Mouse (Mus musculus): ENCODE data around the gene Riok1. TPM values are rescaled to one million over a fixed set of nuclear protein-coding genes. Genes with fewer than 3 reads are reported as not detected.

The Riok1 gene
- 10 to 100 TPM; 29.6 to 31.0 TPM for total RNA-seq (2021)
- long read RNA-seq, experiment 1, transcript Riok1-201 (17 exons, 2,738 nt), result major isoform, 29 of 42 reads
- long read RNA-seq, experiment 1, partial matches to known transcripts, result 8 of 42 reads
- long read RNA-seq, experiment 1, other reads (novel, unspliced or antisense), result 4 of 42 reads
- long read RNA-seq, experiment 2, transcript Riok1-201 (17 exons, 2,738 nt), result major isoform, 9 of 13 reads
- long read RNA-seq, experiment 2, partial matches to known transcripts, result 1 of 13 reads
- long read RNA-seq, experiment 2, other reads (novel, unspliced or antisense), result 3 of 13 reads

- DNase-seq, result peak in 1 of 2 experiments; percentile 22
Measured at GRCm38 (mm10) chr13:38036343-38037043, at the start of gene Riok1. Gene Riok1 (plus strand): TSS chr13:38036995.

GRCm38 (mm10) chr13:37989701-37990100 lies 47.1 kb upstream of the Riok1 start:
- DNase-seq, result no peak

- DNase-seq, result peak in 1 of 2 experiments; percentile 13
Measured at GRCm38 (mm10) chr13:37992638-37993371, 44.0 kb upstream of the Riok1 start.

GRCm38 (mm10) chr13:37993376-37993703 lies 43.5 kb upstream of the Riok1 start:
- no peak for DNase-seq

- peak; percentile 98 to 99 for DNase-seq
Measured at GRCm38 (mm10) chr13:37993704-37994404, 42.9 kb upstream of the Riok1 start, which contains the start of gene Ssr1. Gene Ssr1 (minus strand): TSS chr13:37994217.

GRCm38 (mm10) chr13:37994405-37994749 lies 42.4 kb upstream of the Riok1 start:
- DNase-seq, result no peak

GRCm38 (mm10) chr13:37999713-38000112 lies 37.1 kb upstream of the Riok1 start:
- DNase-seq, result peak in 1 of 2 experiments; percentile 24

- DNase-seq, result no peak
Measured at GRCm38 (mm10) chr13:38002461-38002860, 34.3 kb upstream of the Riok1 start.

- no peak for DNase-seq
Measured at GRCm38 (mm10) chr13:38007972-38008371, 28.8 kb upstream of the Riok1 start.

- peak in 1 of 2 experiments; percentile 19 for DNase-seq
Measured at GRCm38 (mm10) chr13:38009721-38010408, 26.9 kb upstream of the Riok1 start.

- no peak for DNase-seq
Measured at GRCm38 (mm10) chr13:38010444-38010910, 26.3 kb upstream of the Riok1 start.

GRCm38 (mm10) chr13:38012436-38012835 lies 24.4 kb upstream of the Riok1 start:
- DNase-seq, result no peak

GRCm38 (mm10) chr13:38015591-38015990 lies 21.2 kb upstream of the Riok1 start:
- no peak for DNase-seq

- no peak for DNase-seq
Measured at GRCm38 (mm10) chr13:38018791-38019190, 18.0 kb upstream of the Riok1 start.

GRCm38 (mm10) chr13:38025874-38026273 lies 10.9 kb upstream of the Riok1 start:
- peak in 1 of 2 experiments; percentile 9 for DNase-seq

- DNase-seq, result no peak
Measured at GRCm38 (mm10) chr13:38027618-38028248, 9.1 kb upstream of the Riok1 start.

- no peak for DNase-seq
Measured at GRCm38 (mm10) chr13:38028407-38028806, 8.4 kb upstream of the Riok1 start.

GRCm38 (mm10) chr13:38037044-38037687 lies 371 bp downstream of the Riok1 start, which contains the start of gene Cage1:
Gene Cage1 (minus strand): TSS chr13:38037069.
- DNase-seq, result peak; percentile 96 to 98

- peak; percentile 15 to 27 for DNase-seq
Measured at GRCm38 (mm10) chr13:38037811-38038210, 1.0 kb downstream of the Riok1 start.

GRCm38 (mm10) chr13:38049888-38050287 lies 13.1 kb downstream of the Riok1 start:
- DNase-seq, result no peak

All from adrenal gland, postnatal 36 days (tissue).